Mouse (Mus musculus): Measurements from ENCODE around the gene Sytl1. TPM values are rescaled to one million over a fixed set of nuclear protein-coding genes. Genes with fewer than 3 reads are reported as not detected.

Sytl1 gene
- 1.5 TPM for polyA plus RNA-seq (2014; fragmentation: Illumina TruSeq; extraction: RNeasy Lipid Tissue Mini Kit (QIAGEN cat#74804); ENCODE audit: low read depth, low replicate concordance)

DNA sequence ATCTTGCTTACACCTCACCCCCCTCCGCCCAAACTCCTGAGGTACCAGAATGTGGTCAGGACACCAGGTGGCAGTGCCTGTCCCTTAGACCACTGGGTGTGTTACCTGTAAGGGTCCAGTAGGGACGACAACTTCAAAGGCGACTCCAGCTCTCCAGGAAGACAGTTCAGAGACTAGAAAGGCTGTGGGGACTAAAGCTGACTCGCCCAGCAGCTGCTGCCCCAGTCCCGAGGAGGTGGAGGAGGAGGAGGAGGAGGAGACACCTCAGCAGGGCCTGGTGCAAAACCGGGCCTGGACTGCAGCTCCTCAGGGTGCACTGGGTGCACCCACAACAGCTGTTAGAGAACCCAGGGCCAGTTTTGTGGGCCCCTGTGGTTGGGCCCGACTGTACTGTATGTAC is at the start of gene Sytl1:
Sytl1 (minus strand) TSS at position 232 of the 400 bp plus-strand sequence.

DNA sequence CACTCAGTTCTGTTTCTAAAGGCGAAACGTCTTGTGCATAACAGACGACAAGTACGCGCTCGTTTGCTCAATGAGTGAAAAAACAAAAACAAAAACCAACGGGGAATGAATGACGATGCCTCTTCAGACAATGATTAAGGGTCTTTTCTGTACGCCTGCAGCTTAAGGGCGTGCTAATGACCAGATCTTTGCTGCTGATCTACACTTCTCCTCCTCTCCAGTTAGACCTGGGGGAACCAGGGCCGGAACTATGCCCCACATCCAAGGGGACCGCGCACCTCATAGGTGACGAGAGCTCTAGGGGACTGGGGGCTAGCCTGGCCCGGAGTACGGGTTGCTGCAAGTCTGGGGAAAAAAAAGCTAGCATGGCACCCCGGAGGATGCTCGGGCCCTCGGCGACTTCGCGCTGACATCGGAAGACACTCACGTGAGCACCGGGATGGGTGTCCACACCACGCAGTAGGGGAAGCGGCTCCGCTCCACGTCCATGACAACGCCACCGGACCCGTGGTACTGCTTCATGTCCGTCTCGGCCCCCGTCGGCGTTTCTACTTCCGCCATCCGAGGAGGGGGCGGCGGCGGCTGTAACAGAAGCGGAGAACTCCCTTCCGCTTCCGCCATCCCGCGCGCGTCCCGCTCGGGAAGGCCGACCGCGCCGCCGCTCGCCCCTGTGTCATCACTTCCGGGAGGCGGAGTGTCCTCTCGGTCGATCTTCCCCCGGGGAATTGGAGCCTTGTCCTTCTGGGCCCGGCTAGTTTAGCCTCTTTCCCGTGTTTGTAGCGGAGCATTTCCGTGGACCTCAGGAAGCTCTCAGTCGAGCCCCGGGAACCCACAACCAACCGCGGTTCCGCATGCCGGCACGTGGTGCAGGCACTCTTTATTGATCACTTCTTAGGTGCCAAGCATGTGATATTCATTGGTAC is 14.5 kb upstream of the Sytl1 start, which contains the start of gene Tmem222:
Tmem222 (minus strand) TSS at position 689 of the 923 bp plus-strand sequence.

DNA sequence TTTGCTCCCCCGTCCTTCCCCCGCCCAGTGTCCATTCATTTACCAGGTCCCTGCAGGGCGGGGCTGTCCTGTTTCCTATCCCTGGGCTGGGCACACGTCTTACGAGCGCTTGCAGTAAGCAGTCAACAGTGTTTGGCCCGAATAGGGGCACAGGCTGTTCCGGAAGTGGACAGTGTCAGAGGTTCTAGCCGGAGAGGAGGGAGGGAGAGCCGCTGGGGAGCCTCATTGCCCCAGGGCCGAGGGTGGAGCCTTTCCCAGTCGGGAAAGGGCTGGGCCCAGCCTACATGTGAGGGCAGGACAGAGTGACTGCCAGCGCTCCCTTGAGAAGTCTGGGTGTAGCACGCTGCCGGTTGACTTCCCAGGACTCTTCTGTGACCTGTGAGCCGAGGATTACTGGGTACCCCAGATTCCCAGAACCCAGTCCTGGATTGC is 22.4 kb downstream of the Sytl1 start, which contains the start of gene Map3k6:
Map3k6 (plus strand) TSS at position 329 of the 432 bp plus-strand sequence.

DNA sequence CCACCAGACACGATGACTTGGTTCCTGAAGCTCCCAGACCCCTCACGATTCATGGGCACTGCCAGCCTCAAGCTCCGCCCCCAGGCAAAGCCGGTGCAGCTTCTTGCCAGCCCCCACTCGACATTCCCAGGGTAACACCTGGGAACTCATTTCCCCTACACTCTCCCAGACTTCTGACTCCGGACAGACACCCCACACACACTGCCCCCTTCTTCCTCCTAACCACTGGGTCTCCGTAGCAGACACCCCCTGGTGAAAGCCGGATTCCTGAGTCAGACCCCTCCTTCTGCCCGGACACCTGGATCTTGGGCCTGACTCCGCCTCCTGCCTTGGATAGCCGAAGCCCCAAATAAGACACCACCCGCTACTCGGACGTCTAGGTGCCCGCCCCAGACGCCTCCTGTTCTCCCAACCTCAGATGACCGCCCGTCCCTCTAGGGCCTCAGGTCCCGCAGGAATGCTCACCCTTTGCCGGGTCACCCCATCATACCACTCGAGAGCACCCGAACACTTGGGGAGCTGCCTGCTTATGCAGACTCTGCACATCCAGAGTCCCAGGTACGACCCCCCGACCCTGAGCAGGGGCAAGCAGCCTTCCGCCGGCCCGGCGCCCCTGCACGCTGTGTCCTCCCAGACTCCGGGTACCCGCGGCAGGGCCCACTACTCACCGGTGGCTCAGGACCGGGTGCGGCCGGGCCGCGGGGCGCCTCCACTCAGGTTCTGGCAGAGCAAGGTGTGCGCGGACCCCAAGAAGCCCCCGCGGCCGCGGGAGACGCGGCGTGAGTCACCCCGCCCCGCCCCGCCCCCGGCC is 51.0 kb downstream of the Sytl1 start, which contains the start of the genes Cd164l2 and Gpr3:
Cd164l2 (plus strand) TSS at position 381 of the 811 bp plus-strand sequence.
Gpr3 (minus strand) TSS at position 786 of the 811 bp plus-strand sequence.

Other genes starting within 250 kb of the Sytl1 start
- 28.1 TPM for gene Wasf2, start 132.6 kb downstream of the Sytl1 start, polyA plus RNA-seq (2014; fragmentation: Illumina TruSeq; extraction: RNeasy Lipid Tissue Mini Kit (QIAGEN cat#74804); ENCODE audit: low read depth, low replicate concordance)
- not detected for gene Cd164l2, start 51.0 kb downstream of the Sytl1 start, polyA plus RNA-seq (2014; fragmentation: Illumina TruSeq; extraction: RNeasy Lipid Tissue Mini Kit (QIAGEN cat#74804); ENCODE audit: low read depth, low replicate concordance)
- gene Gpr3, start 50.6 kb downstream of the Sytl1 start, polyA plus RNA-seq (2014; fragmentation: Illumina TruSeq; extraction: RNeasy Lipid Tissue Mini Kit (QIAGEN cat#74804); ENCODE audit: low read depth, low replicate concordance): not detected
- 12.1 TPM for gene Map3k6, start 22.3 kb downstream of the Sytl1 start, polyA plus RNA-seq (2014; fragmentation: Illumina TruSeq; extraction: RNeasy Lipid Tissue Mini Kit (QIAGEN cat#74804); ENCODE audit: low read depth, low replicate concordance)
- 45.1 TPM for gene Tmem222, start 14.7 kb upstream of the Sytl1 start, polyA plus RNA-seq (2014; fragmentation: Illumina TruSeq; extraction: RNeasy Lipid Tissue Mini Kit (QIAGEN cat#74804); ENCODE audit: low read depth, low replicate concordance)
- gene Wdtc1, start 90.4 kb upstream of the Sytl1 start, polyA plus RNA-seq (2014; fragmentation: Illumina TruSeq; extraction: RNeasy Lipid Tissue Mini Kit (QIAGEN cat#74804); ENCODE audit: low read depth, low replicate concordance): 48.1 TPM
- 16.6 TPM for gene Slc9a1, start 106.6 kb upstream of the Sytl1 start, polyA plus RNA-seq (2014; fragmentation: Illumina TruSeq; extraction: RNeasy Lipid Tissue Mini Kit (QIAGEN cat#74804); ENCODE audit: low read depth, low replicate concordance)
- 1.3 TPM for gene Tent5b, start 217.0 kb upstream of the Sytl1 start, polyA plus RNA-seq (2014; fragmentation: Illumina TruSeq; extraction: RNeasy Lipid Tissue Mini Kit (QIAGEN cat#74804); ENCODE audit: low read depth, low replicate concordance)
- 4.7 TPM for gene Trnp1, start 235.4 kb upstream of the Sytl1 start, polyA plus RNA-seq (2014; fragmentation: Illumina TruSeq; extraction: RNeasy Lipid Tissue Mini Kit (QIAGEN cat#74804); ENCODE audit: low read depth, low replicate concordance)